Mouse (Mus musculus) CD4-positive helper T cell, adult 2 months (primary cell): Measurements from ENCODE around the gene Bace2.
A peak's percentile ranks its signal among the peaks of the same experiment; 100 is the strongest.

Source experiments
- DNase-seq: peaks from one replicate; pipeline ENCODE4 v3.0.0-alpha.2; 2012; ENCODE audit warnings: low read depth, missing footprints, low spot score

The Bace2 gene

GRCm38 (mm10) chr16:97401741-97402140, 45.2 kb downstream of the Bace2 start:
- DNase-seq = peak; percentile 77

GRCm38 (mm10) chr16:97402213-97402785, 45.8 kb downstream of the Bace2 start:
- DNase-seq = peak; percentile 49

- no peak for DNase-seq
Observed at GRCm38 (mm10) chr16:97405476-97406012, 49.0 kb downstream of the Bace2 start.

GRCm38 (mm10) chr16:97417896-97418542, 61.5 kb downstream of the Bace2 start:
- DNase-seq = peak; percentile 20

GRCm38 (mm10) chr16:97418749-97419453, 62.4 kb downstream of the Bace2 start:
- DNase-seq = no peak

DNA sequence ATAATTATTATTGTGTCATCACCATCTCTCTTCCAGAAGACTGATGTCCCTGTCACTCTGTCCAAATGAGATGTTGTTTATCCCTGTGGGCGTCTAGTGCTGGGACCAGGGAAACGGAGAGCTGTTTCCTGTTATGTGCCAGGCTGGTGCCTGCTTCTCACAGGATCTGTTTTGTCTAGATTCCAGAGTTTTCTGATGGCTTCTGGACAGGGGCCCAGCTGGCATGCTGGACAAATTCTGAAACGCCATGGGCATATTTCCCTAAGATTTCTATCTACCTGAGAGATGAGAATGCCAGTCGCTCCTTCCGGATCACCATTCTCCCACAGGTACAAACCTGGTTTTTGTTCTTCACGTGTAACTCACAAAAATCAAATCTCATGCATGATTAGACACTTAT, 65.1 kb downstream of the Bace2 start:
- no peak for DNase-seq

- DNase-seq = no peak
Observed at GRCm38 (mm10) chr16:97423627-97424026, 67.1 kb downstream of the Bace2 start.

DNA sequence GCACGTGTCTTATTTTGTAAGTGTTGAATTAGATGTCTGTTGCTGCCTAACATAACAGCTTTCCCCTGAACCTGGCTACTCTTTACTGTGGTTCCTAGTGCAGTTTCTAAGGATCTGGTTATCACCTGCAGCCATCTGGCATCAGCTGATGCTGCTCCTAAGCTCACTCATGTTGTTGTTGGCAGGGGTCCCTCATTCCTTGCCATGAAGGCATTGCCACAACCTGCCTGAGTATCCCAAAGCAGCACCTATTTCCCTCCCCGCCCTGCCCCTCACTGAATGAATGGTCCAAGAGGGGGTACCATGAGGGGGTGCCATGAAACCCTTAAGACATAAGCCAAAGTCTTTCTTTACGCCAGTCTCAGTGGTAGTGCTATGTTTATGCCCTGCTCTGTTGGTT, 71.5 kb downstream of the Bace2 start:
- DNase-seq = no peak

GRCm38 (mm10) chr16:97430091-97430490, 73.5 kb downstream of the Bace2 start:
- DNase-seq = no peak

- DNase-seq = no peak
Observed at GRCm38 (mm10) chr16:97431328-97431727, 74.8 kb downstream of the Bace2 start.

DNA sequence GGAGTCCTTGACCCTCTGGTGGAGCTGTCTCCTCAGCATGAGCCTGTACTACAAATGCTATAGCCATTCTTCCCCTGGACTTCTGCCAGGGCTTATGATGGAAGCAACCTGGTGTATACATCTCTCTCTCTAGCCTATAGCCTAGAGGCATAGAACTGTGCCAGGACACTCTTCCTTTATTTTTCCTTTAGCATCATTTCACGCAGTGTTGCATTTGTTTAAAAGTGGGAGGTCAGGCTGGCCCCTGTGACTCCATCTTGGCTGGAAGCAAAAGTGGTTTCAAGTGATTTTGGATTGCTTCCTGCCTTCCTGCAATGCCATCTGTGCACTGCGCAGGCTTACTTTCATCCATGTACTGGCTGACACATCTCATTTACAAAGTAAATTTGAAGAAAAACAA, 77.7 kb downstream of the Bace2 start:
- DNase-seq = no peak

DNA sequence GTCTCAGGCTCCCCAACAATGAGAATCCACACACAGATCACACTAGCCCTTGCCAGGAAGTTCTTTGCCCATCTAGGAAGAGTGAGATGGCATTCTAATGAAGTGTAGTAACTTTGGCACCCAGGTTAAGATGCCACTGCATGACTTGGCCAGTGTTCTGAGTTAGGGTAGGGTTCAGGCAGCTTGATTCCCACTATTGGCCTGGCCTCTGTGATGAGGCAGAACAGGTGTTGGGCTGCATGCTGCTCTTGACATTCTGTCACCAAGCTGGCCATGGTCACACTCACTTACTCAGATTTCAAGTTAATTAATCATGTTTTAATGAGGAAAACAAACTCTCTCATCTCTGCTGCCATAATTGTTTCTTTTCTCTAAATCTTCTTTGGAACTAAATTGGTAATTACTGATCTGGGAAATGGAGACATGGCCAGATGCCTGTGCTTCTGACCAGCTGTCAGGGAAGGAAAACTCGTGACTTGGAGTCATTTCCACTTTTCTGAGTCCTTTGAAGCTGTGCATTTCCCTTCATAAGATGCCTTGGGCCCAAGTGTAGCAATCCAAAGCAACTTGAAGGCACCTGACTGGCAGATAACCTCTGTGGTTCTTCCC, 81.0 kb downstream of the Bace2 start:
- DNase-seq = no peak

DNA sequence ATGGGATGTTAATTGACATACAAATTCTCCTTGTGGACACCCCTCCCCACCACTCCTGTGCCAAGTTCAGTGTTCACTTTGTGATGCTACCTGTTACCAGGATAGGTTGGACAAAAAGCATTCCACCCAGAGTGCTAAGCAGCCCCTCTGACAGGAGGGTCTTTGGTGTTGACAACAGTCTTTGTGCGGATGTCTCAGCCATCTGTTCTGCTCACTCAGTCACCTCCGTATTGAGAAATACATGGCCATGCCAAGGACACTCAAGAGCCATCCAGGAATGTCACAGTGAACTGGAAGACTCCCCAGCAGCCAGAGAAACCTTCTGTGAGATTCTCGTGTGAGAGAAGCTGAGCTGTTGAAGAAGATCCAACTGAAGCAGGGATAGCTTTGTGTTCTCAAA, 81.6 kb downstream of the Bace2 start:
- no peak for DNase-seq

DNA sequence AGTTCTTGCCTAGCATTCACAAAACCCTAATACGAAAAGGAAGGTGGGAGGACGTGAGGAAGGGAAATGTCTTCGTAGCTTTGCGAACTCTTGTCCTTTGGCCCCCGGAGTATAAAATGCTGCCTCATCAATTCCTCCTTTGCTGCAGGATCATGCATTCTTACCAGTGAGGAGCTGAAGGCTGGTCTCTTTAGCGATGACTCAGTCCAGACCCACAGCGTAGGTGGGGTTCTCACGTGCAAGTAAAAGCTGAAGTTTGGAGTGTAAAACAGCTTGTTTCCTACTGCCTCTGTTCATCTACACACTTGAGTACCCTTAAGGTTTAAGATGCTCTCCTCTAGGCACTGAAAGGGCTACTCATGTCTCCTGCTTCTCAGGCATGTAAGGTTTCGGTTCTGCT, 85.4 kb downstream of the Bace2 start:
- peak; percentile 15 for DNase-seq

- DNase-seq = peak; percentile 60
Observed at GRCm38 (mm10) chr16:97443670-97444263, 87.2 kb downstream of the Bace2 start.

- no peak for DNase-seq
Observed at GRCm38 (mm10) chr16:97447386-97447785, 90.8 kb downstream of the Bace2 start.

GRCm38 (mm10) chr16:97459831-97460230, 103.3 kb downstream of the Bace2 start:
- no peak for DNase-seq

DNA sequence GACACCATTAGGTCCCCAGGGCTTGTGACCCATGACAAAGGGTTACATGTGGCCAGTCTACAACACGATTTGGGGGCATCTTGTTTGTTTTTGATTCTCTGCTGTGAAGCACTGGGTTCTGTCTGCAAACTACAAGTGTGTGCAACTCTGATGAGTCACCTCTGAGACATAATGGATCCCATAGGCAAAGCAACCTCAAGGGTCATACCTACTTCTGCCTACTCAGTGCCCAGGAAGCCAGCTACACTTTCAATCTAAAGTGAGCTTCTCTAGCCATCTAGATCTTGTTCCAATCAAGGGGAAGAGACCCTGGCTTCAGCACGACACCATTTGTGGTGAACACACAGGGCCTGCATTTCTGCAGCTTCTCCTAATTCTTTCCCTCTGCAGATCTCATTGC, 104.7 kb downstream of the Bace2 start:
- no peak for DNase-seq

DNA sequence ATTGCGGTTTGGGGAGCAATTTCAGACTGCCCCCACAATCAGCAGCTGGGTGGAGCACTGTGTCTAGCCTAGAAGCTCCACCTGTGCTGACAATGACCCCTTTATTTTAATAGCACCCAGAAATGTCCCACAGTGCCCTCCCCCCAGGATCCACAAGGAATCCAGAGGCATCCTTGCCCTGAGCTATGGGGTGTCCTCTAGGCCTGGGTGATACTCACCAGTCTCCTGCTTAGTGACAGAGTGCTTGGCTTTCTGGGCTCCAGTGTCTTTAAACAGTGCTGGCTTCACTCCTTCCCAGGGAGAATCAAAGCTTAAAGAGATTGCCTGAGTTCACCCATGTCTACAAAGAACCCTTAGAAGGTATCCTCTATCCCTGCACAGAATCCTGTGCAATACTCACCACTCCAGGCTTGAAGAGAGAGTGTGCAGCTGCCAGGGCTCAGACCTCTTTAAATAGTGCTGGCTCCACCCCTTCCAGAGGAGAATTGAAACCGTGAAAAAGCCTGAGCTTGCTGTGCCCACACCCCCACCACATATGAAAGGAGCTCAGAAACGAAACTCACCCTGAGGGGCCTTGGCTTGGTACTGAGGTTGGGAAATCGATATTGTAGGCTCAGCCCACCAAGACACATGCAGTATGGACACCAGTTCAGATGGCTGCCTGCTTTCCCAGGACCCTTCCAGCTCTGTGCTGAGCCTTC, 106.1 kb downstream of the Bace2 start, which contains the start of gene Mx1:
Gene Mx1, minus strand, starts transcription at position 427 of the 701 bp plus-strand sequence.
- DNase-seq = peak; percentile 62

- DNase-seq = peak; percentile 43
Observed at GRCm38 (mm10) chr16:97466182-97466957, 109.8 kb downstream of the Bace2 start.
